Mouse (Mus musculus) myocyte (in vitro differentiated cells): Measurements from ENCODE around the gene Obscn.

Experiments used
- MYOG ChIP-seq, 3 experiments: IDR thresholded peaks; one replicate each; pipeline ENCODE4 v1.6.1; 2011; ENCODE audit warnings: control low read depth in 2 of 3, low read depth in 2 of 3, mild to moderate bottlenecking in 2 of 3; ENCODE audit not compliant: insufficient read length in 2 of 3, control insufficient read depth in 1 of 3, insufficient read depth in 1 of 3
- POLR2A ChIP-seq: IDR thresholded peaks from one replicate; pipeline ENCODE4 v1.6.1; 2011; ENCODE audit warnings: low read depth, mild to moderate bottlenecking, control low read depth, moderate library complexity; ENCODE audit not compliant: insufficient read length
- TCF3 ChIP-seq: IDR thresholded peaks from one replicate; pipeline ENCODE4 v1.6.1; 2011; ENCODE audit warnings: low read depth, control low read depth; ENCODE audit not compliant: insufficient read length

DNA sequence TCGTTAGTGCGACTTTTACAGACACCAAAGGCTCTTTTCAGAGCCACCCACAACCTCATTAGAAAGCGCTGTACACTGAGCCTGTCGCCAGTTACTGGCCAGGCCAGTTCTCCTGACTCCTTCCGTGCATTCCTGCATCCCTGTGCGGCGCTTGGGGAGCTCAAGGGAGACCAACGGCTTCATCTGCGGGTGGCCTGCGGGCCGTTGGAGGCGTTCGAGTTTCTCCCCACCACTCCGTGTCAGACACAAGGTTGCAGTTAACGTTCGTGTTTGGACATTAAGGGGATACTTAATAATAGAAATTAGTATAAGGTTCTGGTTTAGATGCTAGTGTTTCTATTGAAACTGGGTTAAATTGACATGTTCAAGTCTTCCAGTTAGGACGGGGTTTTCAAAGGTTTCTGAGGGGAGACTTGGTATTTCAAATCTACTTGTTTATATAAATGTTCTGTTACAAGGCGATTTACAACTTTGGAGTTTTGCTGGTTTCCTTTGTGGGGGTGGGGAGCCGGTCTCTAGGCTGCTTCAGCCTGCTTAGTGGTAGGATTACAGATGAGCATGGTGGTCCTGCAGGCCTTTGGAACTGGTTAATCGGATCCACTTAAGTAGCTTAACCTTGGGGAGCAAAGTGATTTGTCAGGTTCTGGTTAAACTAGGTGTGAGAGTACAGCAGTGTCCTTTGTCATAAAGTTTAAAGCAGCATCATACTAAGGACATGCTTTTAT, 180.9 kb downstream of the Obscn start:
- no peak for TF ChIP-seq MYOG (IDR thresholded peaks at IDR 0.05; ENCODE audit: control insufficient read depth in 1 of 3, insufficient read depth in 1 of 3, insufficient read length in 2 of 3, low read depth in 2 of 3)
- TF ChIP-seq POLR2A, result no peak
- no peak for TF ChIP-seq TCF3
